13 mouse cellular contexts compared by ENCODE assay signal in the genomic region with DNA sequence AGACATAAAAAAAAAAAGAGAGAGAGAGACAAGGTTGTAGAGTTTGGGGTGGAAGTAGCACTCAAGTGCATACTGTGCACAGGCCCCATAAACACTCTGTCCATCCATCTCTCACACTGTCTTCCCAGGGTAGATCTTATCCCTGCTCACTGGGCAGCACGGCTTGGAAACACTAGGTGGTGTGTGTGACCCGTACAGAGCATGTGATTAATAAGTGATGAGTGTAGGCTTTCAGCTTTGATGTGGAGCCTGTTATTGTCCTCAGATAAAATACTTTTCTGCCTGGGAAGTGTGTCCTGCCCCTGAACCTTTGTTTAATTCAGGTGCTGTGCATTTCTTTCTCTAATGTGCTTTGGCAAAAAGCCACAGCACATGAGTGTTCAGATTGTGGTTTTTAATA. TPM values are rescaled to one million over a fixed set of nuclear protein-coding genes. Genes with fewer than 3 reads are reported as not detected.
DNase-seq lines count a peak whose midpoint lies in the region; ATAC-seq and TF ChIP-seq lines count a peak whose summit lies in the region.
"Had no signal": no experiment of that assay in that cellular context is flagged by ENCODE, and none has a peak within 500 bp of the region (broad histone marks: within the 10 kb centered on the region; RNA-seq: fewer than 3 reads in every experiment).

No protein-coding gene starts in this region.

- H3K4me3 ChIP-seq in heart, adult 2 months, result no peak overlapping the region
- no peak overlapping the region for H3K4me3 ChIP-seq in limb, embryonic 13.5 days
- H3K4me3 ChIP-seq: liver, embryonic 15.5 days; midbrain, embryonic 12.5 days had no signal

- H3K27me3 ChIP-seq in heart, adult 2 months (ENCODE audit: control insufficient read depth, insufficient read depth, low read length), result no peaks in the 10 kb centered on the region
- no peaks in the 10 kb centered on the region for H3K27me3 ChIP-seq in limb, embryonic 13.5 days
- H3K27me3 ChIP-seq: liver, embryonic 15.5 days; midbrain, embryonic 12.5 days had no signal

- H3K4me1 ChIP-seq in heart, adult 2 months (ENCODE audit: control insufficient read depth, insufficient read depth, low read length), result peaks cover 2% of the 10 kb centered on the region
- H3K4me1 ChIP-seq in limb, embryonic 13.5 days, result peaks cover 58% of the 10 kb centered on the region
- H3K4me1 ChIP-seq: liver, embryonic 15.5 days had no signal

- no peak overlapping the region for H3K9ac ChIP-seq in heart, adult 2 months (ENCODE audit: low read depth, low read length)
- H3K9ac ChIP-seq in limb, embryonic 13.5 days, result peak overlapping the region; percentile 53; the same call in 1 of the 2 replicates
- H3K9ac ChIP-seq: liver, embryonic 15.5 days; midbrain, embryonic 12.5 days had no signal

- ATAC-seq in limb, embryonic 13.5 days (ENCODE audit: low FRiP score, low read depth), result 0 out of 2 replicates have a peak, but pooled peaks have one; percentile 24

- no peaks in the 10 kb centered on the region for H3K9me3 ChIP-seq in limb, embryonic 13.5 days
- H3K9me3 ChIP-seq: liver, embryonic 15.5 days; midbrain, embryonic 12.5 days had no signal

- WGBS in heart, adult 2 months, result 44% methylated on average over 2 of the region's 2 CpGs
- 29% methylated on average over 2 of the region's 2 CpGs for WGBS in limb, embryonic 13.5 days

- intact Hi-C loops in heart, adult 2 months (cut with DNase I), result loop anchor here (5.0 to 10.0 kb wide), 3 partner anchors 36 to 268 kb away; partner anchors contain the start of genes Kcns1, Matn4 and Rbpjl

- TF ChIP-seq EP300 in heart, adult 2 months (IDR thresholded peaks at IDR 0.05; ENCODE audit: insufficient read depth, low read depth, low read length), result no peak

- TF ChIP-seq POLR2A in heart, adult 2 months (IDR thresholded peaks at IDR 0.05; ENCODE audit: insufficient read depth, low read depth, low read length), result no peak

- peak; percentile 47 for TF ChIP-seq CTCF in heart, adult 2 months (IDR thresholded peaks at IDR 0.05)

- H3K4me2 ChIP-seq in limb, embryonic 13.5 days (replicated peaks), result no peak overlapping the region
- H3K4me2 ChIP-seq: liver, embryonic 15.5 days; midbrain, embryonic 12.5 days had no signal

- no peaks in the 10 kb centered on the region for H3K36me3 ChIP-seq in heart, adult 2 months (ENCODE audit: control insufficient read depth, insufficient read depth, low read length)
- H3K36me3 ChIP-seq in limb, embryonic 13.5 days, result 0 out of 2 replicates have a peak, but pooled peaks cover 5% of the 10 kb centered on the region

- DNase-seq in heart, adult 2 months, result no peak
- no peak for DNase-seq in heart, postnatal 4 days
- peak; percentile 10 to 29 for DNase-seq in kidney, postnatal 36 days
- no peak for DNase-seq in kidney, adult 18-20 months
- peak; percentile 33 for DNase-seq in brain, adult 2 months (ENCODE audit: low read depth, low spot score)
- no peak for DNase-seq in cerebellum, adult 8-10 months
- DNase-seq: thymus, postnatal 36 days had no signal

- no peaks in the 10 kb centered on the region for H3K79me2 ChIP-seq in heart, adult 2 months (replicated peaks; ENCODE audit: control insufficient read depth, insufficient read depth, low read length)

- H3K27ac ChIP-seq in heart, adult 2 months, result no peak overlapping the region
- H3K27ac ChIP-seq in limb, embryonic 13.5 days, result no peak overlapping the region
- H3K27ac ChIP-seq: liver, embryonic 15.5 days; midbrain, embryonic 12.5 days had no signal

RNA-seq across cellular contexts. Expression of gene Kcns1, which starts 34.5 kb away (rescaled TPM):
- total RNA-seq in heart, adult 2 months (2021), result not detected
- 0.12 and 0.18 TPM in 2 replicates for polyA plus RNA-seq in heart, adult 2 months (2012; rRNA removed)
- under 1 TPM in 1 of 2 experiments, not detected in 1; 0.19 TPM for total RNA-seq in heart, postnatal 4 days (2021)
- polyA plus RNA-seq in limb, embryonic 13.5 days (2015; fragmentation: Nextera tagmentation; extraction: Ambion mirVana), result 2.5 and 2.8 TPM in 2 replicates
- polyA plus RNA-seq: hindbrain, embryonic 11.5 days; liver, embryonic 15.5 days had no signal

RNA-seq across cellular contexts. Expression of gene Wfdc5, which starts 46.1 kb away (rescaled TPM):
- total RNA-seq in heart, adult 2 months (2021), result not detected
- not detected in 2 replicates for polyA plus RNA-seq in heart, adult 2 months (2012; rRNA removed)
- not detected for total RNA-seq in heart, postnatal 4 days (2021)
- not detected in 2 replicates for polyA plus RNA-seq in limb, embryonic 13.5 days (2015; fragmentation: Nextera tagmentation; extraction: Ambion mirVana)
- total RNA-seq: layer of hippocampus, postnatal 10 days had no signal
- polyA plus RNA-seq: hindbrain, embryonic 11.5 days; liver, embryonic 15.5 days; midbrain, embryonic 12.5 days; spleen, adult 2 months had no signal

RNA-seq across cellular contexts. Expression of gene Wfdc12, which starts 54.0 kb away (rescaled TPM):
- not detected for total RNA-seq in heart, adult 2 months (2021)
- not detected in 2 replicates for polyA plus RNA-seq in heart, adult 2 months (2012; rRNA removed)
- not detected for total RNA-seq in heart, postnatal 4 days (2021)
- polyA plus RNA-seq in limb, embryonic 13.5 days (2015; fragmentation: Nextera tagmentation; extraction: Ambion mirVana), result 0.51 TPM in 1 of 2 replicates, not detected in the other
- total RNA-seq: layer of hippocampus, postnatal 10 days had no signal
- polyA plus RNA-seq: hindbrain, embryonic 11.5 days; liver, embryonic 15.5 days; midbrain, embryonic 12.5 days; spleen, adult 2 months had no signal

Comparison
In these comparisons a context has a peak if more than half of its experiments do, and no peak if none do; other contexts are left out.
1. DNase-seq: peak in kidney, postnatal 36 days (2 of 2) and brain, adult 2 months (single experiment); none in heart, adult 2 months (0 of 2), heart, postnatal 4 days (single experiment), kidney, adult 18-20 months (single experiment) and cerebellum, adult 8-10 months (single experiment).